Mouse (Mus musculus): ENCODE measurements around the gene Ascl3.

DNA sequence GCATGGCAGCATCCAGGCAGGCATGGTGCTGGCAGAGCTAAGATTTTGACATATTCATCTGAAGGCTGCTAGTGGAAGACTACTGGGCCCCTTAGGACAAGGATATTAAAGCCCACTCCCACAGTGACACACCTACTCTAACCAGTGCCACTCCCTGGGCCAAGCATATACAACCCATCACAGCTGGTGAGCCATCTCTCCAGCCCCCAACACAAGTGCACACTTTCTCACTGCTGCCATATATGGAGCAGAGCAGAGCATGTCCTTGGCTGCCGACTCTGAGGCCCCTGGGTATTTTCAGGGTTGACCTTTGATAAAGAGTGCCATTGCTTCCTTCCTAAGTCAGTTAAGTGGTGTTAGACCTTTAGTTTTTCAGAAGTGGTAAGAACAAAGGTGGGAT lies 21.5 kb downstream of the Ascl3 start:
- TF ChIP-seq CTCF (IDR thresholded peaks at IDR 0.05; ENCODE audit: low read depth) (no peak), EP300 (IDR thresholded peaks at IDR 0.05; ENCODE audit: low read depth) (no peak)
